Mouse (Mus musculus): Measurements from ENCODE around the gene Ankrd36.

DNA sequence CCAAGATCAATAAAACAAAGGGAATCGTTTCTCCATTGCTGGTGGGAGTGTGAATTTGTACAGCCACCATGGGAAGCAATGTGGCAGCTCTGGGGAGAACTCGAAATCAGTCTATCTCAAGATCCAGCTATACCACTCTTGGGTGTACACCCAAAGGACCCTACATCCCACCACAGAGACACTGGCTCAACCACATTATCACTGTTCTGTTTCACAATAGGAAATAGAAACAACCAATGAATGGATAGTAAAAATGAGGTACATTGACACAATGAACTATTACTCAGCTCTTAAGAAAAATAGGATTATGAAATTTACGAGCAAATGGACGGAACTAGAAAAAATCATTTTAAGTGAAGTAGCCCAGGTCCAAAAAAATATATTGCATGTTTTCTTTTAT, 55.6 kb downstream of the Ankrd36 start:
- no peak for TF ChIP-seq CTCF (IDR thresholded peaks at IDR 0.05; ENCODE audit: low read depth)
- no peak for TF ChIP-seq EP300 (optimal IDR thresholded peaks at IDR 0.05)

Measured in stomach, postnatal 0 days (tissue).